29 mouse cellular contexts compared by ENCODE assay signal in the genomic region with DNA sequence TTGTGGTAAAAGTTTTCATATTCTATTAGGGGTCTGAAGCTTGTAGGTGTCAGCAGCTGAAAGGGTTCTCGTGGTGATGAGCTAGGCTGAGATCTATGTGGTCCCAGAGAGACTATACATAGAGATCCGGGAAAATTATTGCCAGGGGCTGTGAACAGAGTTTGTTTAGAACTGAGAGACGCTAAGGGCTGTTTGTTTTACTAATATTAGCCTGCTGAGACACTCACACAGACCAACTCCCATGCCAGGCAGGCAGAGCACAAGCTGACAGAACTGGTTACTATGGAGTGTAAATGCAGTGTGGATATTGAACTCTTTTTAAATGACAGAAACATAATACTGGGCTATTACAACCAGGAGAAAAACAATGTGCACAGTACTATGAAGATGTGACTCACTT.
DNase-seq lines count a peak whose midpoint lies in the region; ATAC-seq and TF ChIP-seq lines count a peak whose summit lies in the region.
"Had no signal": no experiment of that assay in that cellular context is flagged by ENCODE, and none has a peak within 500 bp of the region (broad histone marks: within the 10 kb centered on the region; RNA-seq: fewer than 3 reads in every experiment).

No protein-coding gene starts in this region.

- H3K27me3 ChIP-seq in stomach, embryonic 14.5 days (ENCODE audit: control insufficient read depth, insufficient read depth, low read length), result no peaks in the 10 kb centered on the region
- H3K27me3 ChIP-seq in stomach, postnatal 0 days (ENCODE audit: control insufficient read depth, insufficient read depth, low read length), result no peaks in the 10 kb centered on the region
- H3K27me3 ChIP-seq: CH12.LX; embryonic facial prominence, embryonic 13.5 days; embryonic facial prominence, embryonic 15.5 days; forebrain, embryonic 12.5 days; Patski had no signal

- H3K4me2 ChIP-seq in stomach, embryonic 14.5 days (replicated peaks; ENCODE audit: low read depth, low read length), result no peak overlapping the region
- H3K4me2 ChIP-seq in stomach, postnatal 0 days (replicated peaks; ENCODE audit: low read depth), result no peak overlapping the region
- H3K4me2 ChIP-seq: embryonic facial prominence, embryonic 13.5 days; embryonic facial prominence, embryonic 15.5 days; forebrain, embryonic 12.5 days had no signal

- H3K36me3 ChIP-seq in stomach, embryonic 14.5 days (ENCODE audit: control insufficient read depth, insufficient read depth, low read length), result no peaks in the 10 kb centered on the region
- no peaks in the 10 kb centered on the region for H3K36me3 ChIP-seq in stomach, postnatal 0 days (ENCODE audit: control insufficient read depth, insufficient read depth, low read length)
- H3K36me3 ChIP-seq: embryonic facial prominence, embryonic 13.5 days; embryonic facial prominence, embryonic 15.5 days; forebrain, embryonic 10.5 days; forebrain, embryonic 12.5 days; G1E had no signal

- intact Hi-C loops in left cerebral cortex, adult 2 months (cut with DNase I), result no loop called here

- H3K27ac ChIP-seq in layer of hippocampus, adult 2 months, result peak overlapping the region; percentile 78
- peak overlapping the region; percentile 17; the same call in 1 of the 2 replicates for H3K27ac ChIP-seq in left cerebral cortex, adult 2 months
- H3K27ac ChIP-seq in stomach, embryonic 14.5 days (ENCODE audit: low read length), result no peak overlapping the region
- no peak overlapping the region for H3K27ac ChIP-seq in stomach, postnatal 0 days (replicated peaks)
- H3K27ac ChIP-seq: embryonic facial prominence, embryonic 13.5 days; embryonic facial prominence, embryonic 15.5 days; forebrain, embryonic 10.5 days; forebrain, embryonic 12.5 days had no signal

- no peak overlapping the region for H3K9ac ChIP-seq in stomach, embryonic 14.5 days (replicated peaks; ENCODE audit: low read depth, low read length)
- no peak overlapping the region for H3K9ac ChIP-seq in stomach, postnatal 0 days (ENCODE audit: low read length)
- H3K9ac ChIP-seq: embryonic facial prominence, embryonic 13.5 days; embryonic facial prominence, embryonic 15.5 days; forebrain, embryonic 12.5 days had no signal

- no peak overlapping the region for H3K4me3 ChIP-seq in layer of hippocampus, adult 2 months
- H3K4me3 ChIP-seq in left cerebral cortex, adult 2 months, result no peak overlapping the region
- no peak overlapping the region for H3K4me3 ChIP-seq in stomach, embryonic 14.5 days (ENCODE audit: low read depth, low read length)
- no peak overlapping the region for H3K4me3 ChIP-seq in stomach, postnatal 0 days (ENCODE audit: low read depth, low read length)
- H3K4me3 ChIP-seq: embryonic facial prominence, embryonic 13.5 days; embryonic facial prominence, embryonic 15.5 days; erythroblast, embryonic 14.5 days; forebrain, embryonic 10.5 days; forebrain, embryonic 12.5 days had no signal

- H3K9me3 ChIP-seq in stomach, embryonic 14.5 days (ENCODE audit: control insufficient read depth, low read depth, low read length), result no peaks in the 10 kb centered on the region
- no peaks in the 10 kb centered on the region for H3K9me3 ChIP-seq in stomach, postnatal 0 days (ENCODE audit: control insufficient read depth, low read length)
- H3K9me3 ChIP-seq: embryonic facial prominence, embryonic 13.5 days; embryonic facial prominence, embryonic 15.5 days; forebrain, embryonic 12.5 days; G1E had no signal

- TF ChIP-seq CTCF in layer of hippocampus, adult 2 months (conservative IDR thresholded peaks at IDR 0.05), result no peak
- no peak for TF ChIP-seq CTCF in left cerebral cortex, adult 2 months (IDR thresholded peaks at IDR 0.05)
- no peak for TF ChIP-seq CTCF in stomach, postnatal 0 days (IDR thresholded peaks at IDR 0.05; ENCODE audit: low read depth)

- H3K4me1 ChIP-seq in stomach, embryonic 14.5 days (ENCODE audit: control insufficient read depth, insufficient read depth, low read length), result no peaks in the 10 kb centered on the region
- H3K4me1 ChIP-seq in stomach, postnatal 0 days (replicated peaks; ENCODE audit: control insufficient read depth, insufficient read depth), result no peaks in the 10 kb centered on the region
- H3K4me1 ChIP-seq: embryonic facial prominence, embryonic 13.5 days; embryonic facial prominence, embryonic 15.5 days; forebrain, embryonic 12.5 days had no signal

- DNase-seq in layer of hippocampus, adult 2 months (ENCODE audit: low spot score in 2 of 2), result peak in 1 of 2 experiments; percentile 48
- DNase-seq in layer of hippocampus, postnatal 25 days (ENCODE audit: extremely low spot score in 1 of 2, low spot score in 1 of 2), result no peak
- DNase-seq in left cerebral cortex, adult 2 months (ENCODE audit: extremely low spot score in 1 of 2, low spot score in 2 of 2), result no peak
- DNase-seq in left cerebral cortex, adult 9 months (ENCODE audit: low spot score in 2 of 2), result no peak
- no peak for DNase-seq in stomach, postnatal 0 days (ENCODE audit: low spot score)
- DNase-seq: adrenal gland, adult 8-10 months; adrenal gland, postnatal 14 days; adrenal gland, postnatal 36 days; B cell, adult 2 months; cerebellum, adult 11 months; cerebellum, adult 18-20 months; cerebellum, adult 8-10 months; cerebellum, adult 9-11 months; cerebellum, postnatal 14 days; cerebellum, postnatal 36 days; embryo, embryonic 11 days had no signal

- no peak for TF ChIP-seq EP300 in stomach, postnatal 0 days (optimal IDR thresholded peaks at IDR 0.05)

- ATAC-seq in stomach, embryonic 14.5 days (ENCODE audit: insufficient number of reproducible peaks, insufficient read depth, low FRiP score, low read depth), result 0 out of 2 replicates have a peak, but pooled peaks have one; percentile 37
- ATAC-seq in stomach, postnatal 0 days (ENCODE audit: low FRiP score, low TSS enrichment), result no peak
- ATAC-seq: activated CD4-positive, CD25-positive, alpha-beta regulatory T cell, adult 4 months; CD4-positive, CD25-positive, alpha-beta regulatory T cell, adult 4 months; forebrain, embryonic 14.5 days; forebrain, embryonic 16.5 days; Patski had no signal

- 23% methylated on average over 3 of the region's 3 CpGs for WGBS in stomach, embryonic 14.5 days
- 14% methylated on average over 3 of the region's 3 CpGs for WGBS in stomach, postnatal 0 days

Comparison
In these comparisons a context has a peak if more than half of its experiments do, and no peak if none do; other contexts are left out.
1. H3K27ac ChIP-seq: peak in layer of hippocampus, adult 2 months (single experiment) and left cerebral cortex, adult 2 months (single experiment); none in stomach, embryonic 14.5 days (single experiment) and stomach, postnatal 0 days (single experiment).